Comparison of ENCODE assay signal across 8 mouse cellular contexts in the genomic region with DNA sequence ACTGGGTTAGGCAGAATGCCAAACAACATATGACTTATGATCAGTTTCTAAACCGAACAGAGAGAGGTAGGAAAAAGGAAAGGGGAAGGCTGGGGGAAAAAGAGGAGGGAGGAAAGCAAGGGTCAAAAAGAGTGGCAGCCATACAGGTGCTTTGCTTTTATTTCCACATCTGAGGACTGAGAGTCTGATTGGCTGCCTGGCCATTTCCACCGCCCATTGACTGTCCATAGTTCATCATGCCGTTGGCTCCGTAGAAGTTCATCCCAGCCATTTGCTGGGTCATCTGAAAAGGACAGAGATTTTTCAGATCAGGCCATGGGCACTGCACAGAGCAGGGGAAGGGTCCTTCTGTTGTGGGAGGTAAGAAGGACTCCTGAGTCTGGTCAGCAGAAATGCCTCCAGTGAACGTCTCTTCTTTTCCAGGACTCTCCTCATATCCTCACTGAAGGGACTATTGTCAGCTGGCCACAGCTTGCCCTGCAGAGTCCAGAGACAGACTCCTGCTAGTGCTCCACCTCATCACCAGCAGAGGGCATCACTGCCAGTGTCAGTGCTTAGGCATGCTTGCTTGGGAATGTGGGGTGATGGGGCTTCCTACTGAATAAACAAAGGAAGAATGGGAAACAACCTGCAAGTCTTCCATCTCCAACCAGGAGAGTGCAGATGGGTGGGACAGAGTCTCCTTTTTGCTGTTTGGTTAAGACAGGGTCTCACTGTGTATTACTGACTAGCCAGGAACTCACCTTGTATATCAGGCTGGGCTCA. TPM values are rescaled to one million over a fixed set of nuclear protein-coding genes. Genes with fewer than 3 reads are reported as not detected.
DNase-seq lines count a peak whose midpoint lies in the region; ATAC-seq and TF ChIP-seq lines count a peak whose summit lies in the region.

No protein-coding gene starts in this region.

- no peak overlapping the region for H3K4me2 ChIP-seq in kidney, embryonic 15.5 days

- no peaks in the 10 kb centered on the region for H3K27me3 ChIP-seq in kidney, adult 2 months (replicated peaks; ENCODE audit: control insufficient read depth, insufficient read depth, low read length)
- no peaks in the 10 kb centered on the region for H3K27me3 ChIP-seq in kidney, embryonic 15.5 days
- H3K27me3 ChIP-seq in G1E (ENCODE audit: insufficient read depth, low read length), result no peaks in the 10 kb centered on the region

- TF ChIP-seq CTCF in kidney, adult 2 months (conservative IDR thresholded peaks at IDR 0.05; ENCODE audit: insufficient read depth, insufficient read length, low read depth, low read length), result peak; percentile 74
- TF ChIP-seq CTCF in G1E (IDR thresholded peaks at IDR 0.05; ENCODE audit: low read depth, low read length), result no peak
- TF ChIP-seq CTCF in bone marrow, adult 2 months (IDR thresholded peaks at IDR 0.05; ENCODE audit: control insufficient read depth, insufficient read depth, low read length), result peak; percentile 59

- DNase-seq in kidney, adult 2 months, result peak; percentile 63
- DNase-seq in G1E (ENCODE audit: low spot score), result no peak
- peak; percentile 14 to 15 for DNase-seq in lung, adult 18-20 months
- DNase-seq in right cerebral cortex, postnatal 4 days, result peak; percentile 40
- DNase-seq in urinary bladder, postnatal 10 days (ENCODE audit: low spot score), result no peak

- H3K4me3 ChIP-seq in kidney, adult 2 months (ENCODE audit: insufficient read depth, low read depth, low read length), result no peak overlapping the region
- H3K4me3 ChIP-seq in kidney, embryonic 15.5 days (replicated peaks), result no peak overlapping the region
- no peak overlapping the region for H3K4me3 ChIP-seq in G1E (ENCODE audit: low read depth, low read length)
- H3K4me3 ChIP-seq in bone marrow, adult 2 months (replicated peaks; ENCODE audit: control insufficient read depth, low read depth, low read length), result no peak overlapping the region

- H3K27ac ChIP-seq in kidney, adult 2 months (ENCODE audit: insufficient read depth, low read depth, low read length), result no peak overlapping the region
- H3K27ac ChIP-seq in kidney, embryonic 15.5 days, result no peak overlapping the region
- no peak overlapping the region for H3K27ac ChIP-seq in bone marrow, adult 2 months (ENCODE audit: control insufficient read depth, insufficient read depth, low read depth, low read length, poor library complexity)

- 71% methylated on average over 5 of the region's 5 CpGs for WGBS in kidney, adult 2 months
- 80% methylated on average over 5 of the region's 5 CpGs for WGBS in kidney, embryonic 15.5 days
- WGBS in bone marrow, adult 2 months, result 80% methylated on average over 5 of the region's 5 CpGs

- TF ChIP-seq POLR2A in kidney, adult 2 months (IDR thresholded peaks at IDR 0.05; ENCODE audit: low read depth, low read length), result no peak
- no peak for TF ChIP-seq POLR2A in bone marrow, adult 2 months (IDR thresholded peaks at IDR 0.05; ENCODE audit: borderline replicate concordance, control insufficient read depth, low read depth, low read length)

- H3K36me3 ChIP-seq in kidney, adult 2 months (ENCODE audit: control insufficient read depth, insufficient read depth, low read length), result no peaks in the 10 kb centered on the region; the same call in 1 of the 2 replicates
- peaks cover 60% of the 10 kb centered on the region for H3K36me3 ChIP-seq in kidney, embryonic 15.5 days
- H3K36me3 ChIP-seq in G1E (replicated peaks), result peaks cover 84% of the 10 kb centered on the region

- H3K4me1 ChIP-seq in kidney, adult 2 months (ENCODE audit: control insufficient read depth, insufficient read depth, low read length), result peaks cover 2% of the 10 kb centered on the region; the same call in 1 of the 2 replicates
- no peaks in the 10 kb centered on the region for H3K4me1 ChIP-seq in kidney, embryonic 15.5 days
- H3K4me1 ChIP-seq in G1E (ENCODE audit: insufficient read depth, low read depth, low read length), result no peaks in the 10 kb centered on the region; the same call in 1 of the 2 replicates
- H3K4me1 ChIP-seq in bone marrow, adult 2 months (ENCODE audit: control insufficient read depth, insufficient read depth, low read length), result no peaks in the 10 kb centered on the region

- no peak for ATAC-seq in kidney, embryonic 15.5 days (replicated peaks; ENCODE audit: low FRiP score)
- ATAC-seq in G1E (ENCODE audit: extremely low read depth, insufficient number of reproducible peaks, low FRiP score, poor library complexity, severe bottlenecking), result peak; percentile 40; the same call in 1 of the 2 replicates
- peak; percentile 59 to 63; a peak in 2 of 4 replicates for ATAC-seq in hematopoietic stem cell, adult 5-6 weeks (replicated peaks in 1 of 2; ENCODE audit: insufficient read depth in 1 of 2, low FRiP score in 2 of 2, low TSS enrichment in 1 of 2, low read depth in 1 of 2, poor library complexity in 2 of 2, severe bottlenecking in 2 of 2)

- no peak overlapping the region for H3K9ac ChIP-seq in kidney, embryonic 15.5 days

- H3K9me3 ChIP-seq in kidney, embryonic 15.5 days (replicated peaks), result no peaks in the 10 kb centered on the region
- no peaks in the 10 kb centered on the region for H3K9me3 ChIP-seq in G1E (replicated peaks)

RNA-seq across cellular contexts. Expression of a gene that starts 18.1 kb away (rescaled TPM):
- polyA plus RNA-seq in kidney, adult 2 months (2012; rRNA removed), result 1.3 and 1.4 TPM in 2 replicates
- polyA plus RNA-seq in kidney, embryonic 15.5 days (2015; fragmentation: Nextera tagmentation; extraction: Ambion mirVana), result 9.2 and 11.1 TPM in 2 replicates
- 6.6 and 8.1 TPM in 2 replicates for total RNA-seq in G1E (2014; fragmentation: Nextera tagmentation)
- 3.8 and 4.9 TPM in 2 replicates for total RNA-seq in G1E (2017)
- 1.8 and 2.7 TPM in 2 replicates for polyA plus RNA-seq in G1E (2012)
- 2.4 and 3.6 TPM in 2 replicates for polyA plus RNA-seq in bone marrow, adult 2 months (2011; ENCODE audit: insufficient read depth, insufficient read length, low replicate concordance, missing spikeins)
- 4.2 and 4.3 TPM in 2 replicates for total RNA-seq in hematopoietic stem cell, adult 5-6 weeks (2017)

RNA-seq across cellular contexts. Expression of a gene that starts 44.7 kb away (rescaled TPM):
- 3.4 and 4.1 TPM in 2 replicates for polyA plus RNA-seq in kidney, adult 2 months (2012; rRNA removed)
- 31.4 and 32.7 TPM in 2 replicates for polyA plus RNA-seq in kidney, embryonic 15.5 days (2015; fragmentation: Nextera tagmentation; extraction: Ambion mirVana)
- total RNA-seq in G1E (2014; fragmentation: Nextera tagmentation) (9.2 TPM in 2 replicates), G1E (2017) (12.6 and 14.5 TPM in 2 replicates)
- polyA plus RNA-seq in G1E (2012), result 4.7 and 5.5 TPM in 2 replicates
- polyA plus RNA-seq in bone marrow, adult 2 months (2011; ENCODE audit: insufficient read depth, insufficient read length, low replicate concordance, missing spikeins), result 7.2 and 12.4 TPM in 2 replicates
- total RNA-seq in hematopoietic stem cell, adult 5-6 weeks (2017), result 26.9 and 27.3 TPM in 2 replicates

RNA-seq across cellular contexts. Expression of a gene that starts 47.5 kb away (rescaled TPM):
- 20.5 and 27.3 TPM in 2 replicates for polyA plus RNA-seq in kidney, adult 2 months (2012; rRNA removed)
- polyA plus RNA-seq in kidney, embryonic 15.5 days (2015; fragmentation: Nextera tagmentation; extraction: Ambion mirVana), result 14.4 and 15.4 TPM in 2 replicates
- total RNA-seq in G1E (2014; fragmentation: Nextera tagmentation), result 92.6 and 109 TPM in 2 replicates
- 26.3 and 35.6 TPM in 2 replicates for total RNA-seq in G1E (2017)
- 32.9 and 33.4 TPM in 2 replicates for polyA plus RNA-seq in G1E (2012)
- polyA plus RNA-seq in bone marrow, adult 2 months (2011; ENCODE audit: insufficient read depth, insufficient read length, low replicate concordance, missing spikeins), result 43.1 and 60.0 TPM in 2 replicates
- total RNA-seq in hematopoietic stem cell, adult 5-6 weeks (2017), result 50.3 and 52.8 TPM in 2 replicates

Comparison
In these comparisons a context has a peak if more than half of its experiments do, and no peak if none do; other contexts are left out.
1. DNase-seq: peak in kidney, adult 2 months (single experiment), lung, adult 18-20 months (2 of 2) and right cerebral cortex, postnatal 4 days (single experiment); none in G1E (single experiment) and urinary bladder, postnatal 10 days (single experiment).